Mouse (Mus musculus) brain, embryonic 18.5 days (tissue): ENCODE results near the gene Hcls1.

ENCODE experiments used
- DNase-seq: peaks from one replicate; pipeline ENCODE4 v3.0.0-alpha.2; 2012; ENCODE audit warnings: low read depth, low spot score

Hcls1 gene

DNA sequence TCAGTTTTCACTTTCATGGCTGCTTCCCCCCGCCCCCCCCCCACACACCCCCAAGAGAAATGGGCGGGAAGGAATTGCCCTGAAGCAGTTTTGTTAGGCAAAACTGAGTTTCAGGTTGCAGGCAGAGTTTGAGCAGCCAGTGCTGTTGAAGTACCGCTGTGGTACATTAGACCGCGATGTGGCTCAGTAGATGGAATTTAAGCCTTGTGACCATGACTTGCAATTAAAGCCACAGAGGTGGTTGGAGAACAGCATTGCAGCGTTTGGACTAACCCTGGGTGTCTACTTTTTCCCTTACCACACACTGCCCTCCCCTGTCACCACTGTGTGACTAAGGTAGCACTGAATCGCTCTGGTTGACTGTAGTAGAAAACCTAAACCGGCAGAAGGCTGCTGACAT lies 54.7 kb downstream of the Hcls1 start:
- DNase-seq = no peak

DNA sequence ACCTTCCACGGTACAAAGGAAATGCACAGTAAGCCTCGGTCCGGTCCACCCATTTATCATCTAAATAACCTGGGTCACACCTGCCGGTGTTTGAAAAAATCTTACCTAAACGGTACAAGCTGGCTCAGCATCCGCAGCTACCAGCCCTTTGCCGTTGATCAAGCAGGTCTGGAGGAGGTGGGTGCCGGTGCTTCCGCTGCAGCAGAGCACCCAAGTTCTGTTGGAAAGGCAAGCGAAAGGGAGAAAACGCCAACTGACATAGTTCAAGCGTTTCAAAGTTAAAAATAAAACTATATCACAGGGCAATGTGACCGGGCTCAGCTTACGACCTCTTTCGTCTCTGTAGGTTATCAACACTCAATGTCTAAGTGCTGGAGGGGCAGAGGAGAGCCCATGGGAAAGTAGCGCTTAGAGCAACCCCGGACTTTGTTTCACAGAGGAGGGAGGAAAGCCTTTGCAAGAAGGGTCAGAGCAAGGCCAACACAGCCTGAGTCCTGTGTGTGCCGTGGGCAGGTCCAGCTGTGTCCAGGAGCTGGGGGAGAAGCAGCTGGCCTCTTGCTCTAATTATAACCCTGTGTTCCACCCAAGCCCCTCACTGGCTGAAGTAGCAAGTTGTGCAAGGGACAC lies 55.3 kb downstream of the Hcls1 start, which contains the start of gene Fbxo40:
TSS of gene Fbxo40 (minus strand) at position 469 of the 627 bp plus-strand sequence.
- no peak for DNase-seq

DNA sequence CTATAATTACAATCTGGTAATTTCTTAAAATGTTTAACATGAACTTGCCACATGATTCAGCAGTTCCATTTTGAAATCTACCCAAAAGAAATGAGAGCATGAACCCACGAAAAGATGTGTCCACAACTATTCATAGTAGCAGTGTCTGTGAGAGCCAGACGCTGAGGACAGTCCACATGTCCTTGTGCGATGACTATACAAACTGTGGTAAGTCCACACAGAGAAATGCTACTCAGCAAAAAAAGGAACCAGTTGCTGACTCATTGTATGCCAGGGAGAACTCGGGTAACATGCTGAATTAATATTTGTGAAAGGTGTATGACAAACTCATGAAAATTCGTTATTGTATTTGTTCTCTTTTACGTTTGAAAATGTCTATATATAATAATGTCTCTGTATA lies 62.9 kb downstream of the Hcls1 start:
- DNase-seq = no peak

DNA sequence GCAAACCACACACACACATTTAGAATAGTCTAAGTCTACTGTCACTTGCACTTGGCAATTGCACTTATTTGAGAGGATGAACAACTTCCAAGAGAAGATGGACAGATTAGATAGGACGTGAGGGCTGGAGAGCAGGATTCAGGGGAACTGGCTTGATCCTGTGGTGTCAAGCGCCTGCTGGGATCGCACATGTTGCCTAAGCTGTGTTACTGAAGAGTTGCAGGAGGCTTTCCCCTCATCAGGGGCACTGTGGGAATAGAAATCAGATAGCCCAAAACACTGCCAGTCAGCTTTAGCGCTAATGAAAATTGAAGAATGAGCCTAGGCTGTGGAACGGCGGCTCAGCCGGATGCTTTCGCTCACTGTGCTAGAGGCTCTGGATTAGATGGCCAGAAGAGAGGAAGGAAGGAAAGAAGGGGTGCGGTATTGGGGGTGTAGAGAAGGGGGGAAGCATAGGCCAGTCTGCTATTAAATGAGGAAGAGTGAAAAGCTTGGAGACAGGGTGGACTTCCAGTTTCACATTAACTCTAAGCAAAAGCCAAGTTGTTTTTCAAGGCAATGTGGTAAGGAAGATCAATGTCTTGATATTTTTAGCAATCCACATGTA lies 64.7 kb downstream of the Hcls1 start:
- DNase-seq = no peak

DNA sequence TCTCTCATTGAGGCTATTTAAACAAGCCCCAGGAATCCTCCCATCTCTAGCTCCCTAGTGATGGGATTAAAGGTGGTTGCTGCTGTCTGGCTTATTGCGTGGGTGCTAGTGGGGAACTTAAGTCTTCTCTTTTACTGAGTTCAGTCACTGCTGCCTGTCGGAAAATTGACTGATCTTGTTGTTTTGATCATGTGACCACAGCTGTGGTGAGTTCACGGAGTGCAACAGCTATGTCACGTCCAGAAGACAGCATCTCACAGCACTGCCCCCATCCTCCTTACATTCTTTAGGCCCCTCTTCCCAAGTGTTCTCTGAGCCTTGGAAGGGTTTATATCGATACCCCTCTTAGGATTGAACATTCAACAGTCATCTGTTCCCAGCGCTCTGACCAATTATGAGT lies 74.5 kb downstream of the Hcls1 start:
- no peak for DNase-seq

DNA sequence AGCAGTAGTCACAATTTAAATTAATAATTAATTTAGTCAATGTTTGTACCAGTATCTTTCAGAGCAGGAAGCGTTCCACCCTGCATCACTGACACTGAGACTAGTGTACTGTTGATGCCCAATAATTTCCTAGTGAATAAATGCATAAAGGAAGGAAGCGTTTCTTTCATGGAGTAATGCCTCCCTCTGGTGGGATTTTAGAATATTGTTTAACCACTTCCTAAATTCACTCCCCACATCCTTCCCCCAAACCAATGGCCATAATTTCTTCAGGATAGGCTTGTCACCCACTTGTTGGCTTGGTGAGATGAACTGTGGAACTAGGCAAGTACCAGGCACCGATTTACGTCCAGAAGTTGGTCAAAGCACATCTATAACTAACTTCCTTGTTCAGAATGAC lies 75.6 kb downstream of the Hcls1 start:
- peak; percentile 30 for DNase-seq

DNA sequence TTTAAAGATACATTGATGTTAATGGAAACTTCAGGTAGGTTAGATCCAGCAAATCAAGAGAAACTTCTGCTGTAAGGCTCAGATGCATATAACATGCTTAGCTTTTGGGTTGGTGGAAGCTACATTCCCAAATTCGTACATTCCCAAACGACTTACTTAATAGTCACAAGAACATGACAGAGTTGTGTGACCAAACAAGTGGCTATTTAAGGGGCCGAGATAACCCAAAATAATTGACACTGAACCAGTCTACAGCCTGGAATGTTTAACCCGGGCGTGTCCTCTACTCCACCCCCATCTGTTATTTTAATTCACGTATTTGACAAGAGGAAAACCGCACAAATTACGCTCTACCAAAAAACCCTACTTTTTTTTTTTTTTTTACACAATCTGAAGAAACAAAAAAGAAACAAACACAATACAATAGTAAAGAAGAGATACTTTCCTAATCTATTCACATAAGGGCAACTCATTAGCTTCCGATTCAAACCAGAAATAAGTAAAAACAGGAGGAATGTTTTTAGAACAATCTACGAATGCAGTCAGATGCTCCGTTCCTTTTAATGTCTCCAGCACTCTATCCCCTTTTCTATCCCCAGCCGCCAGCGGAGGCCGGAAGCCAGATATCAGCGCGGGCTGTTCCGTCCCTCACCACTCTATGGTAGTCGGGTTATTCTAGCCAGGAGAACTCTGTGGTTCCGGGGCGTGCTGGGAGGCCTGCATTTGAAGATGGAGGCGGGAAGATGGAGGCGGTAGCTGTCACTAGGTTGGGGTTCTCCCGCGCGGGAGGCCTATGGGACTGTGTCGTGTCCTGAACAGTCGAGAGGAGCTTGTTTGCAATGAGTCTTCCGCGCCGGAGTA lies 76.5 kb downstream of the Hcls1 start, which contains the start of gene Polq:
TSS of gene Polq (plus strand) at position 726 of the 861 bp plus-strand sequence.
- peak; percentile 89 for DNase-seq

DNA sequence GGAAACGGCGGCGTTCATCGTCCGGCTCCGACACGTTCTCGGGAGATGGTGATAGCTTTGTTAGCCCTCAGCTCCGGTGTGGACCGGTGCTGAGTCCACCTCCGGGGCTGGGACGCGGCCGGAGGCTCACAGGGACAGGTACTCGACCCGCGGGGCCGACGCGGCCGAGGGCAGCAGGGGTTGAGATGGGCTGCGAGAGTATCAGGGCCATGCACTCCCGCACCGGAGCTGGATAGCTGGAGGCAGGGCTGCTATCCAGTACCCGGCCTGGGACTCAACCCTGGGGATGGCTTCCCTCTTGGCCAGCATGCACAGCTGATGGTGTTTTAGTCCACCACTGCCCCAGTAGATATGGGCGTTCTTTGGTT lies 77.1 kb downstream of the Hcls1 start:
- no peak for DNase-seq

DNA sequence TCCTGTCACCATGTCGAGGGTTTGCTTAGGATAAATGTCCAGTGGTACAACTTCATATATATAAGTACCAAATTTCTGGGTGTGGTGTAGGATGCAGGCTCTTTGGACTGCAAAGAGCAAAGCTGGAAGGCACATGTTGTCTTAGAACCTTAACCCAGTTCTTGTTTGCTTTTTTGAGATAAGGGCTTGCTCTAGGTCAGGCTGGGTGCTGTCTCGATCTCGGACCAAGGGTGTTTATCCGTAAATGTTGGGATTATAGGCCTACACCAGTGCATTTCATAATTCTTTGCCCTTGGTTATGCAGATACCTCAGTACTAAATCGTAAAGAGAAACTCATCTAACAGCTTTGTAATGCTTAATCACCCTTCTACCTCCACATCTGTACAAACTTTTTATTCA lies 77.6 kb downstream of the Hcls1 start:
- DNase-seq = no peak
